Mouse (Mus musculus) CH12.LX (cell line): Measurements from ENCODE around the gene Sbno1. TPM values are rescaled to one million over a fixed set of nuclear protein-coding genes. Genes with fewer than 3 reads are reported as not detected.

Source experiments
- DNase-seq: peaks from one replicate; pipeline ENCODE4 v3.0.0-alpha.2; 2013; ENCODE audit errors: extremely low read depth
- H3K27ac ChIP-seq: 2 replicates; pipeline ENCODE4 v1.5.1; 2012; ENCODE audit warnings: low read depth, mild to moderate bottlenecking, control low read depth, moderate library complexity; ENCODE audit not compliant: insufficient read depth
- H3K27me3 ChIP-seq: replicated peaks from 2 replicates; pipeline ENCODE3; 2012; ENCODE audit warnings: inconsistent platforms
- H3K36me3 ChIP-seq, 2 experiments: replicated peaks in 1 of 2; 2 replicates each; pipeline versions ENCODE3 to v1.6.1; 2012; ENCODE audit warnings: inconsistent platforms in 1 of 2, low read length in 1 of 2, mild to moderate bottlenecking in 1 of 2, mixed read lengths in 1 of 2, moderate library complexity in 1 of 2; ENCODE audit not compliant: control insufficient read depth in 1 of 2, insufficient read depth in 1 of 2
- H3K4me1 ChIP-seq, 2 experiments: 2 replicates each; pipeline ENCODE4 v1.6.1; 2012; ENCODE audit warnings: inconsistent platforms in 1 of 2, moderate library complexity in 1 of 2; ENCODE audit not compliant: insufficient read depth in 2 of 2, control insufficient read depth in 1 of 2
- H3K4me2 ChIP-seq: 2 replicates; pipeline ENCODE4 v1.6.1; 2012; ENCODE audit warnings: low read depth, mild to moderate bottlenecking, control low read depth; ENCODE audit not compliant: poor library complexity, insufficient read depth, severe bottlenecking
- H3K4me3 ChIP-seq, 3 experiments: fragments of 150-350 bp in 1 of 3; sonication (generic) in 1 of 3; replicated peaks in 1 of 3; 2 replicates each; pipeline versions ENCODE3 to v1.5.1; 2011 to 2012; ENCODE audit warnings: low read depth in 2 of 3, low read length in 2 of 3, mild to moderate bottlenecking in 2 of 3, moderate library complexity in 2 of 3, control low read depth in 1 of 3, improper control_type of control experiment in 1 of 3, inconsistent platforms in 1 of 3, mixed read lengths in 1 of 3; ENCODE audit not compliant: poor library complexity in 1 of 3
- H3K79me2 ChIP-seq: replicated peaks from 2 replicates; pipeline ENCODE4 v1.6.1; 2012; ENCODE audit warnings: mild to moderate bottlenecking, moderate library complexity; ENCODE audit not compliant: control insufficient read depth, poor library complexity, insufficient read depth, severe bottlenecking; ENCODE audit errors: extremely low read depth
- H3K9ac ChIP-seq: 2 replicates; pipeline ENCODE4 v1.6.1; 2012; ENCODE audit warnings: low read depth, mild to moderate bottlenecking, control low read depth, moderate library complexity; ENCODE audit not compliant: insufficient read depth
- H3K9me3 ChIP-seq: replicated peaks from 2 replicates; pipeline ENCODE3; 2012; ENCODE audit warnings: low read length, inconsistent platforms, mixed read lengths
- BHLHE40 ChIP-seq: IDR thresholded peaks from 2 replicates; pipeline ENCODE4 v1.6.1; 2011; ENCODE audit warnings: mild to moderate bottlenecking, low read depth, low read length, improper control_type of control experiment
- CHD2 ChIP-seq: IDR thresholded peaks from 2 replicates; pipeline ENCODE4 v1.6.1; 2011; ENCODE audit warnings: low read length, improper control_type of control experiment
- CTCF ChIP-seq, 2 experiments: IDR thresholded peaks in 1 of 2; conservative IDR thresholded peaks in 1 of 2; 2 replicates each; pipeline ENCODE4 v1.5.1; 2011 to 2012; ENCODE audit warnings: low read depth in 2 of 2, low read length in 2 of 2, improper control_type of control experiment in 1 of 2, inconsistent platforms in 1 of 2, mild to moderate bottlenecking in 1 of 2, moderate library complexity in 1 of 2
- ELF1 ChIP-seq: IDR thresholded peaks from 2 replicates; pipeline ENCODE4 v1.6.1; 2014; ENCODE audit warnings: low read depth, mild to moderate bottlenecking, inconsistent platforms, low read length, improper control_type of control experiment
- ETS1 ChIP-seq: conservative IDR thresholded peaks from 2 replicates; pipeline ENCODE4 v1.6.1; 2012; ENCODE audit warnings: low read depth, mild to moderate bottlenecking, inconsistent platforms, low read length, improper control_type of control experiment, moderate library complexity
- HCFC1 ChIP-seq: IDR thresholded peaks from 2 replicates; pipeline ENCODE4 v1.6.1; 2012; ENCODE audit warnings: low read depth, mild to moderate bottlenecking, inconsistent platforms, low read length, improper control_type of control experiment
- IRF4 ChIP-seq: IDR thresholded peaks from 2 replicates; pipeline ENCODE4 v1.6.1; 2014; ENCODE audit warnings: low read depth, mild to moderate bottlenecking, inconsistent platforms, low read length, improper control_type of control experiment
- JUN ChIP-seq: IDR thresholded peaks from 2 replicates; pipeline ENCODE4 v1.6.1; 2011; ENCODE audit warnings: low read depth, mild to moderate bottlenecking, low read length, improper control_type of control experiment, moderate library complexity; ENCODE audit not compliant: insufficient read depth
- KAT2A ChIP-seq: IDR thresholded peaks from 2 replicates; pipeline ENCODE4 v1.6.1; 2012; ENCODE audit warnings: low read length, improper control_type of control experiment, inconsistent platforms; ENCODE audit not compliant: insufficient replicate concordance
- MAFK ChIP-seq: IDR thresholded peaks from 2 replicates; pipeline ENCODE4 v1.6.1; 2011; ENCODE audit warnings: low read length, improper control_type of control experiment; ENCODE audit not compliant: insufficient replicate concordance
- MEF2A ChIP-seq: IDR thresholded peaks from 2 replicates; pipeline ENCODE4 v1.6.1; 2014; ENCODE audit warnings: low read depth, mild to moderate bottlenecking, inconsistent platforms, low read length, improper control_type of control experiment, borderline replicate concordance
- NELFE ChIP-seq: IDR thresholded peaks from 2 replicates; pipeline ENCODE4 v1.6.1; 2011; ENCODE audit warnings: low read depth, low read length, improper control_type of control experiment
- PAX5 ChIP-seq: IDR thresholded peaks from 2 replicates; pipeline ENCODE4 v1.6.1; 2012; ENCODE audit warnings: low read length, inconsistent platforms, mixed read lengths
- POLR2AphosphoS2 ChIP-seq: IDR thresholded peaks from 2 replicates; pipeline ENCODE4 v1.6.1; 2011; ENCODE audit warnings: low read depth, low read length, improper control_type of control experiment
- RAD21 ChIP-seq: IDR thresholded peaks from 2 replicates; pipeline ENCODE4 v1.6.1; 2011; ENCODE audit warnings: low read depth, mild to moderate bottlenecking, low read length, improper control_type of control experiment, moderate library complexity
- TCF12 ChIP-seq: IDR thresholded peaks from 2 replicates; pipeline ENCODE4 v1.6.1; 2014; ENCODE audit warnings: low read depth, mild to moderate bottlenecking, inconsistent platforms, low read length, improper control_type of control experiment
- UBTF ChIP-seq: IDR thresholded peaks from 2 replicates; pipeline ENCODE4 v1.6.1; 2012; ENCODE audit warnings: low read depth, mild to moderate bottlenecking, inconsistent platforms, low read length, improper control_type of control experiment, moderate library complexity
- USF1 ChIP-seq: IDR thresholded peaks from 2 replicates; pipeline ENCODE4 v1.6.1; 2014; ENCODE audit warnings: low read depth, mild to moderate bottlenecking, inconsistent platforms, low read length, improper control_type of control experiment
- USF2 ChIP-seq: conservative IDR thresholded peaks from 2 replicates; pipeline ENCODE4 v1.6.1; 2011; ENCODE audit warnings: low read depth, low read length, improper control_type of control experiment
- ZC3H11A ChIP-seq: IDR thresholded peaks from 2 replicates; pipeline ENCODE4 v1.6.1; 2012; ENCODE audit warnings: low read depth, mild to moderate bottlenecking, inconsistent platforms, low read length, improper control_type of control experiment
- ZKSCAN1 ChIP-seq: IDR thresholded peaks from 2 replicates; pipeline ENCODE4 v1.6.1; 2012; ENCODE audit warnings: low read depth, inconsistent platforms, low read length, improper control_type of control experiment, borderline replicate concordance
- dilution Hi-C: fragments of 300-500 bp; cut with MboI; formaldehyde crosslinking; loops from 2 replicates; pipeline ENCODE4 v1.14.3; 2020; ENCODE audit warnings: low sequenced_read_pairs; ENCODE audit not compliant: extremely low pct_unique_long_range_greater_than_20kb, extremely low pct_ligation_motif_present
- in situ Hi-C: fragments of 300-500 bp; cut with MboI; formaldehyde crosslinking; loops from 3 replicates; pipeline ENCODE4 v1.14.3; 2019; ENCODE audit warnings: low sequenced_read_pairs, low pct_ligation_motif_present, low pct_unique_long_range_greater_than_20kb, mixed read lengths
- polyA plus RNA-seq: library from polyadenylated mRNA; unstranded; fragments of >175 nt; gene quantifications from 2 replicates; pipeline ENCODE4 v1.2.1, GENCODE M21; 2012; ENCODE audit warnings: low read depth; ENCODE audit not compliant: insufficient read length
- total RNA-seq, 2 experiments: library from RNA; depleted of rRNA; stranded (reverse); fragments of 300-350 nt in 1 of 2; fragments of >200 nt in 1 of 2; gene quantifications; 2 replicates each; pipeline ENCODE4 v1.2.3; 2012 to 2014

Sbno1 gene
- total and polyA plus RNA-seq, 3 experiments, result 35.0 to 48.5 (median 38.3) TPM

DNA sequence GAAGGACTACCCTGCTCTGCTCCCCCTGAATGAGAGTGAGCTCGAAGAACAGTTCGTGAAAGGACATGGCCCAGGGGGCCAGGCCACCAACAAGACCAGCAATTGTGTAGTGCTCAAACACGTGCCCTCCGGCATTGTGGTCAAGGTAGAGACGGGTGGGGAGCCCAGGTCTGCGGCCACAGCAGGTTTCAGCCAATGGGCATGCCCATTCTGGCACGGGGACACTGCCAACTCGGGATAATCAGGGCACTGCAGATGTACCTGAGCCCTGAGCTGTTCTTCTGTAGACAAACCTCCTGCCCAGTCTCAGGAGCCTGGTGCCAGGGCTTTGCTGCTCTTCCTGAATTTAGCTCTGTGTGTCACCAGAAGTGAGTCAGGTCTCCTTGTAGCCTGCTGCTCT is 87.0 kb downstream of the Sbno1 start:
- Histone ChIP-seq H3K4me2 (no peak overlapping the region), H3K79me2 (no peaks in the 10 kb centered on the region), H3K4me3 (no peak overlapping the region), H3K4me1 (peaks cover 10 to 17% of the 10 kb centered on the region in 2 experiments), H3K9me3 (no peaks in the 10 kb centered on the region), H3K27ac (no peak overlapping the region), H3K36me3 (peaks cover 2 to 32% of the 10 kb centered on the region in 2 experiments), H3K27me3 (no peaks in the 10 kb centered on the region), H3K9ac (no peak overlapping the region)
- dilution Hi-C loops, result no loop called here
- no peak for DNase-seq
- in situ Hi-C loops, result no loop called here
- TF ChIP-seq BHLHE40, result no peak
- no peak for TF ChIP-seq KAT2A
- TF ChIP-seq JUN, result no peak

GRCm38 (mm10) chr5:124337909-124338308 is 87.9 kb downstream of the Sbno1 start:
- TF ChIP-seq IRF4 (no peak), UBTF (no peak), HCFC1 (no peak), ELF1 (no peak), CHD2 (no peak), CTCF (conservative IDR thresholded peaks at IDR 0.05 in 1 of 2, IDR thresholded peaks at IDR 0.05 in 1 of 2; ENCODE audit: low read depth in 2 of 2, low read length in 2 of 2) (no peak), USF1 (no peak), NELFE (no peak), ZC3H11A (no peak), ETS1 (no peak), MEF2A (no peak), POLR2AphosphoS2 (no peak), RAD21 (no peak), ZKSCAN1 (no peak), PAX5 (no peak), BHLHE40 (no peak), TCF12 (no peak), MAFK (no peak), KAT2A (no peak), USF2 (no peak)
- no peak for DNase-seq
- H3K9ac ChIP-seq, result no peak overlapping the region
- H3K4me3 ChIP-seq, result no peak overlapping the region
- H3K36me3 ChIP-seq, result peaks cover 2 to 27% of the 10 kb centered on the region in 2 experiments
- dilution Hi-C loops, result no loop called here
- H3K4me2 ChIP-seq, result no peak overlapping the region
- in situ Hi-C loops, result no loop called here
- H3K27ac ChIP-seq, result no peak overlapping the region
- no peaks in the 10 kb centered on the region for H3K9me3 ChIP-seq
- no peaks in the 10 kb centered on the region for H3K79me2 ChIP-seq
- no peaks in the 10 kb centered on the region for H3K27me3 ChIP-seq
- H3K4me1 ChIP-seq, result peaks cover 10 to 17% of the 10 kb centered on the region in 2 experiments
